Mouse (Mus musculus): ENCODE measurements around the gene 6430548M08Rik.

DNA sequence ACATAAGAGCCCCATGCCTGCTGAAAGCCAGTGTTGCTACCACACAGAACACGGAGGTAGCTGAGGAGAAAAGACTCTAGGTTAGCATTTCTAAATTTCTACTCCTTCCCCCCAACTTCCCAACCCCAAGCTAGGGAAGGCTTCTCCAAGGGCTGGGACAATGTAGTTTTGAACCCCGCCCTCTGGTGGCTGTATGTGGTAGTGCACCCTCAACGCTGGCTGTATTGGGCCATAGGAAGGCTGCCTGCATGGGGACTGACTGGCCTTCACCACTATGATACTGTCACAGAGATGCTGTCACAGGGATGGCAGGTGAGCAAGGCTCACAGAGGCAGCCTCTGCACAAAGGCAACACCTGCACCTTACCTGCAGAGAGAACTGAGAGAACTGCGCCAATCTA lies 42.3 kb upstream of the 6430548M08Rik start:
- TF ChIP-seq CTCF (conservative IDR thresholded peaks at IDR 0.05; ENCODE audit: low read length) (peak; percentile 96), NANOG (IDR thresholded peaks at IDR 0.05; ENCODE audit: borderline replicate concordance, low read length) (no peak)

Measured in E14TG2a.4 (cell line).